Mouse (Mus musculus) cerebral cortex, adult 2 months (tissue): ENCODE measurements around the gene Syt16.

Experiments used
- WGBS: fragments of 180-500 bp; shearing (Covaris S2); methylation state at CpG from one replicate; pipeline ENCODE4 v1.1.7; 2018; 5-methylcytosine and 5-hydroxymethylcytosine counted together

Syt16 gene

DNA sequence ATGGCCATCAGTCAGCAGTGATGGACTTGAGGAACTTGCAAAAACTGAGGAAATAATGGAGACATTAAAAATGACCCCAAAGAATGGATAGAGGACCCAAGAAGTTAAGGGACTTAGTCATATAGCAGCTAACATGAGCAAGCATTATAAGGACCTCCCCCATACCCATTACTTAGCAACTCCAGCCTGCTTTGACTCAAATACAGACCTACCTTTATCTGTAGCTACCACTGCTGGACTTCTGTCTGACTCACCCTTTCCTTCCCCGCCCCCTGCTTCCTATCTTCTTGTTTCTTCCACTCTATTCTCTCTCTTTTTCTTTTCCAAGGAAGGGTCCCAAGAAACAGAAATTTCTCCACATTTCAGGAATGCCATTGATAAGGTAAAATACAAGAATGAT lies 223.2 kb downstream of the Syt16 start:
- 91% methylated on average over 1 of the region's 1 CpGs for WGBS

DNA sequence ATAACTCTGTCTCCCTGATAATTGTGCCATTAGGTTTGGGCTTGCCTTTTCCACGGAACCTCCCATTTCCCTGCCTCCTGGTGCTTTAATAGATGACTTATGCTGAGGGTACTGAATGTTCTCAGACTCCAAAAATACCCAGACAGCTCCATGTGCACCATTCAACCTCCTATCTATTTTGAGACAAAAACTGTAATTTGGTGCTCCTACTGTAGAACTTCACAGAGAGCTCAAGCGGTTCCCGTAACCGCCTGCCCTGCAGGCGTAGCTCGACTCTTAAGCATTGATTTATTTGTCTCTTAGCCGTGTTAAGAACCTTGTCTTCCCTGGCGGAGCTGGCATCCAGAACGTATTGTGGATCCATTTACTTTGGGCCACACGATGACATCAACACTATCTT lies 233.3 kb downstream of the Syt16 start:
- WGBS, result 51% methylated on average over 10 of the region's 10 CpGs

DNA sequence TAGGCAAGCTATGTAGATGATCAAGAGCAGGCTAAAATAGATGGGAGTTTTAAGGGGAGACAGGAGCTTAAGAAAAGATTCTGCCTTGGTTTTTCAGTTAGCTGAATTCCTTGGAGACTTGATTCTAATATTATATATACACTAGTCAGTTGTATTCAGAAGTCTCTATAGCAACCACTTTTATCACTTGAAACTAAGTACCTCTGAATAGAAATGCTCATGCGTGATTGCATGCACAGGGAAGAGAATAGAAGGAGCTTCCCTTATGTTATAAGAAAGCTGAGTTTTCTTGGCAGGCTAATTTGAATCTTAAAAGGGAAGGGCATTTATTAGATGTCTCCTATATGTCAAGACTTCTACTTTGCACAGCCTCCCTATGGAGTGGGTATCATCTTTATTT lies 235.4 kb downstream of the Syt16 start:
- WGBS, result 72% methylated on average over 1 of the region's 1 CpGs

GRCm38 (mm10) chr12:74236191-74236590 lies 238.7 kb downstream of the Syt16 start:
- 62% methylated on average over 8 of the region's 8 CpGs for WGBS

DNA sequence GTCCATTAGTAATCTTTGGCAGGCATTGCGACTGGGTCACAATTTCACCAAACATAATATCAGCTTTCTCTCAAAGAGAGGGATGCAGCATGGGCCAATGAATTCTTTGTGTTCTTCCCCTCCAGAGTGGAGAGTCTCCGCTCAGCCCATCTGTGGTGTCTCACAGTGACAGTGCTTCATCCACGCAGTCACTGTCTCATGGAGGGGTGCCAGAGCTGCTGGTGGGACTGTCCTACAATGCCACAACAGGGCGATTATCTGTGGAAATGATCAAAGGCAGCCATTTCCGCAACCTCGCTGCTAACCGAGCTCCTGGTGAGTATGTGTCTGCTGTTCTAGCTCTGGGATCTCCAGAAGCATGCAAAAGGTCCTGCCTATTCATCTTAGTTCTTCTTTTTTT lies 240.6 kb downstream of the Syt16 start:
- WGBS, result 61% methylated on average over 7 of the region's 7 CpGs

GRCm38 (mm10) chr12:74238806-74239205 lies 241.3 kb downstream of the Syt16 start:
- WGBS, result 77% methylated on average over 2 of the region's 2 CpGs

DNA sequence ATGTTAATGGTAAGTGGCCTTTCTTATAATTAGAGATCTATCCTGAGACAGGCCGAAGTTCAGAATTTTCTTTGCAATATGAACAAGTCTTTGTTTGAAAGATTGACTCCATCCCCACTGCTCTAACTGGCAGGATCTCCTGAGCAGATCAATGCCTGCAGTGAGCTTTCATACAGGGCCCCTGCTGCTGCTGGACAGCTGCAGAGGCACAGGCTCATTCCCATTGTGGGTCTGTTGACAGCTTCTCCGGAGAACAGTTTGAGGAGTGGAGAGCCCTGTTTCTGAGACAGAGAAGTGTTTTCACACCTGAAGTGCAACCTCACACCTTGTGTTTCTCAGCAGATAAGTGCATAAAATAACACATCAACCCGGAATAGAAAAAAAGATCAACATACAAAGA lies 267.4 kb downstream of the Syt16 start:
- WGBS, result 50% methylated on average over 3 of the region's 3 CpGs

- 56% methylated on average over 4 of the region's 4 CpGs for WGBS
Measured at GRCm38 (mm10) chr12:74267049-74267448, 269.6 kb downstream of the Syt16 start.

- WGBS, result 52% methylated on average over 15 of the region's 15 CpGs
Measured at GRCm38 (mm10) chr12:74268644-74269285, 271.3 kb downstream of the Syt16 start.

DNA sequence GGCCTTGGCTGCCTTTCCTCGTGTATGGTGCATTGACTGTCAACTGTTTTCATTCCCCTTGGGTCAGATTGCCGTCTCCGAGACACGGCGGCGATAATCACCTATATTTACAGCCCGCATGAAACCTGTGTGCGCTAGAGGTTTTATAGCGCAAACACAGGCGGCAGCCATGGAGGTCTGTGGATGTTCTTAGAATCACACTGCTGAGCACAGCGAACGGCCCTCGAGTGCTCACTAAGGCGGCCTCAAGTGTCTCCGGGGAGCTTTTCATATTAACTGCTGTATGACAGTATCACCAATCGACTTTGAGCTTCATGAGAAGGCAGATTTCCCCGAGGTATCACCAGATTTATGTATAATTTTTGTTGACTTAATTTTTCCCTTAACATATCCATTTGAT lies 275.1 kb downstream of the Syt16 start:
- 93% methylated on average over 17 of the region's 17 CpGs for WGBS

DNA sequence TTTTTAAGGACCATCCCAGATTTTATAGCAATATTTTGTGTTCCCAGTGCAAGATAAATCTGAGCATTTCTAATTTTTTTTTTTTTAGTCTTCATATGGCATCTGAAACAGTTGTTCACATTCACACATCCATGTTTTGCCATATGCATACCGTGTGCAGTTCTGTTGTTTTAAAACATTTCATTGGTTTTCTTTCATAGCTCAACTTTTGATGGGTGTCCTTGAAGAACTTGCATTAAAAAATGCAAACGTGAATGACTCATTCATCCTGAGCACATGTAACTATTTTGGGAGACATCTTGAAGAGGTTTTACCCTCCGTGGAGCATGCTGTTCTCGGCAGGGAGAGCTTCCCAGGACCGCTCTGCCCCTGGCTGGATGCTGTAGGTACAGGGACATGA lies 279.8 kb downstream of the Syt16 start:
- 47% methylated on average over 5 of the region's 5 CpGs for WGBS

GRCm38 (mm10) chr12:74281403-74281802 lies 283.9 kb downstream of the Syt16 start:
- 63% methylated on average over 4 of the region's 4 CpGs for WGBS

- WGBS, result 59% methylated on average over 1 of the region's 1 CpGs
Measured at GRCm38 (mm10) chr12:74282846-74283245, 285.4 kb downstream of the Syt16 start.

- 1% methylated on average over 49 of the region's 49 CpGs for WGBS
Measured at GRCm38 (mm10) chr12:74284020-74284684, 286.7 kb downstream of the Syt16 start.

DNA sequence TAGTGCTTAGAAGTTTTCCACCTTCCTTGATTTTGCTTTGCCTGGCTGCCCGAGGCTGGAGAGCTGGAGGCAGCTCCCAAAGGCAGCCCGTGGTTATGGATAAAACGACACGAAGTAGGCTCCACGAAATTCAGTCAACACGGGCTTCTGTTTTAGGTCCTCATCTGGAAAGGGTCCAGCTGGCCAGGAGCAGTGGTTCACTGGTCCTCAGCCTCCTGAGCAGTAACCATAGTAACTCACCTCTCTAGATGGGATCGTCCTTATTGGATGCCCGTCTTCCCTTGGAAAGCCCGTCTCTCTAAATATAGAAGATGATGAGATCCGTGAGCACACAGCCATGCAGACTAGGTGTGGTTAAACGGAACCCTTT lies 287.2 kb downstream of the Syt16 start:
- 2% methylated on average over 11 of the region's 11 CpGs for WGBS

DNA sequence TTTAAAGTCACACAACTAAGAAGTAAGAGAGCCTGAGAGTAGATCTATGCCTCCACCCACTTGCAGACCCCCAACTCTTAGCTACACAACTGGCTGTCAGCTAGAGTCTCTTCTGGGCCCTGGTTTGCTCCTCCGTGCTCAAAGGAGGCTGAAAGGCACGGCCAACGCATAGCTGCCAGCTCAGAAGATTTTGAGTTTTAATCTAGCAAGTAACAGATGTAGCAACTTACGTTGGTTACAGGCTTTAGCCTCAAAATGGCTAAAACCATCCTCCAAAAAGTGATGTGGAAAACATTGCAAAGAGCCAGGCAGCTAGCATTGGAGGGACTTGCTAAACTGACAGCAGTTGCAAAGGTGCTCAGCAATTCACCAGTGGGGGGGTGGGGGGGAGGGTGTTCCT lies 293.5 kb downstream of the Syt16 start:
- WGBS, result 55% methylated on average over 4 of the region's 4 CpGs

GRCm38 (mm10) chr12:74293624-74294023 lies 296.2 kb downstream of the Syt16 start:
- under 1% methylated on average over 4 of the region's 4 CpGs for WGBS

- 45% methylated on average over 5 of the region's 5 CpGs for WGBS
Measured at GRCm38 (mm10) chr12:74296374-74296773, 298.9 kb downstream of the Syt16 start.

DNA sequence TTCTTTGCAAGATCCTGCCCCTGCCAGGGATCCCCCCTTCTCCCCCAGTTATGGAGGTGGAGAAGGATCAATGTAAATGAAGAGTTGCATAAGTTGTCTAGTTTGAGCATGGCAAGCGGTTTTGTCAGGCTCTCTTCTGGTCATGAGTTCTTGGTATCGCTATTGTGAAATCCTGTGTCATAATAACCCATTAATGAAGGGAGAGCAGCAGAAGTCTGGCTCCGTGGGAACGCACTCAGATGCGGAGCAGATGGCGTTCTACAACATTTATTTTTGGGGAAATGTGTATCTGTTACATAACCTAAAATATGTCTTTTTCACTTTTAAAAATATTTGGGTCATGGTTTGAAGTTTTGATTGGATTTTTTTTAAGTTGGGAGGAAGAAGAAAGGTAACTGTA lies 304.1 kb downstream of the Syt16 start:
- 61% methylated on average over 6 of the region's 6 CpGs for WGBS

DNA sequence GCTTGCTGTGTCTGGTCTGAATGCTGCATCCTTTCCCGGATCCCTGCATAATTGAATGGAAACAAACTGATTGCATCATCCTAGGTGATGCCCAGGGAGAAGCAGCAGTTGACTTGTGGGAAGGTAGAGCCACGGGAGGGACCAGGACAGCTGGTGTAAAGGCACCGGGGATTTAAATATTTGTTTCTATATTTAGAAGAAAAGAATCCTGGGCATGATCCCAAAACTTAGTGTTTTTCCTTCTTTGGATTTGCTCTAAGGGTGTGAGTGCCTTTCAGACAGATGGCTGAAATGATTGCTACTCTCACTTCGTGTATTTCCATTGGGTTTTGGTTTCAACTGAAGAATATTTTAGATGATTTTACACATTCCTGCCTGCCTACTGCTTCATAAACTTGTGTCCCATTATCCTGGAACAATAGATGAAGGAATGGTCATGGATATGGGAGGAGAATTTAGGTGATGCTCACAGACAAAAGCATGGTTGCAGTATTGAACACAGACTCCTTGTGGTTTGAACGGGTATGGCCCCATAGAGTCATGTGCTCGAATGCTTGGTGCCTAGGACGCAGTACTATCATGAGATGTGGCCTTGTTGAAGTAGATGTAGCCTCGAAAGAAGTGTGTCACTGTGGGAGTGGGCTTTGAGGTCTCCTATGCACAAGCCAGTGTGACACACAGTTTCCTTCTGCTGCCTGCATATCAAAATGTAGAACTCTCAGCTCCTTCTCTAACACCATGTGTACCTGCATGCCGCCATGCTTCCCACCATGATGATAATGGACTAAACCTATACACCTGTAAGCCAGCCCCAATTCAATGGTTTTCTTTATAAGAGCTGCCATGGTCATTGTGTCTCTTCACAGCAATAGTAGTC lies 306.2 kb downstream of the Syt16 start:
- 41% methylated on average over 9 of the region's 9 CpGs for WGBS

- WGBS, result 93% methylated on average over 3 of the region's 3 CpGs
Measured at GRCm38 (mm10) chr12:74312611-74313010, 315.1 kb downstream of the Syt16 start.

GRCm38 (mm10) chr12:74315221-74315620 lies 317.8 kb downstream of the Syt16 start:
- 58% methylated on average over 2 of the region's 2 CpGs for WGBS
